Mouse (Mus musculus) neural tube, embryonic 11.5 days (tissue): Measurements from ENCODE around the gene Bsn. TPM values are rescaled to one million over a fixed set of nuclear protein-coding genes. Genes with fewer than 3 reads are reported as not detected.

Source experiments
- ATAC-seq: fragments of 200-750 bp; cut with Nextera tagmentation; 2 replicates; pipeline ENCODE4 v1.8.0; 2017; ENCODE audit warnings: moderate number of reproducible peaks, mild to moderate bottlenecking, moderate TSS enrichment, moderate library complexity; ENCODE audit not compliant: insufficient read depth, low FRiP score, low TSS enrichment
- DNase-seq: peaks from one replicate; pipeline ENCODE4 v3.0.0-alpha.2; 2015; ENCODE audit warnings: low spot score
- H3K27ac ChIP-seq: fragments of 300-500 bp; sonication (generic); 2 replicates; pipeline ENCODE4 v1.5.1; 2014; ENCODE audit warnings: low read depth, mild to moderate bottlenecking, low read length
- H3K27me3 ChIP-seq: fragments of 300-500 bp; sonication (generic); 2 replicates; pipeline ENCODE4 v1.6.1; 2014; ENCODE audit warnings: mild to moderate bottlenecking, low read length, mixed read lengths; ENCODE audit not compliant: control insufficient read depth, insufficient read depth
- H3K36me3 ChIP-seq: fragments of 300-500 bp; sonication (generic); 2 replicates; pipeline ENCODE4 v1.6.1; 2014; ENCODE audit warnings: mild to moderate bottlenecking, low read length, moderate library complexity, mixed read lengths; ENCODE audit not compliant: control insufficient read depth, insufficient read depth
- H3K4me1 ChIP-seq: fragments of 300-500 bp; sonication (generic); 2 replicates; pipeline ENCODE4 v1.6.1; 2014; ENCODE audit warnings: low read length, mixed read lengths; ENCODE audit not compliant: control insufficient read depth, insufficient read depth
- H3K4me2 ChIP-seq: fragments of 300-500 bp; sonication (generic); 2 replicates; pipeline ENCODE4 v1.6.1; 2014; ENCODE audit warnings: low read depth, mild to moderate bottlenecking, moderate library complexity
- H3K4me3 ChIP-seq: fragments of 300-500 bp; sonication (generic); 2 replicates; pipeline ENCODE4 v1.5.1; 2014; ENCODE audit warnings: low read depth, low read length
- H3K9ac ChIP-seq: fragments of 300-500 bp; sonication (generic); 2 replicates; pipeline ENCODE4 v1.6.1; 2014; ENCODE audit warnings: mild to moderate bottlenecking, low read length
- H3K9me3 ChIP-seq: fragments of 300-500 bp; sonication (generic); 2 replicates; pipeline ENCODE4 v1.6.1; 2016; ENCODE audit warnings: low read length; ENCODE audit not compliant: control insufficient read depth
- WGBS: fragments of 180-500 bp; shearing (Covaris S2); extraction: QIAGEN DNeasy Blood & Tissue Kit; methylation state at CpG from one replicate; pipeline ENCODE4 v1.1.7; 2014; 5-methylcytosine and 5-hydroxymethylcytosine counted together
- polyA plus RNA-seq: library from polyadenylated mRNA; unstranded; fragments of >200 nt; fragmentation: Nextera tagmentation; extraction: Ambion mirVana; gene quantifications from 2 replicates; pipeline ENCODE4 v1.2.1, GENCODE M21; 2014

The Bsn gene
- polyA plus RNA-seq, 1 experiment from 2014 or later: 4.3 TPM

- Histone ChIP-seq H3K4me3 (no peak overlapping the region), H3K36me3 (no peaks in the 10 kb centered on the region), H3K4me1 (no peaks in the 10 kb centered on the region), H3K27me3 (no peaks in the 10 kb centered on the region), H3K27ac (no peak overlapping the region), H3K9me3 (no peaks in the 10 kb centered on the region), H3K4me2 (no peak overlapping the region), H3K9ac (no peak overlapping the region)
- ATAC-seq: no peak
- DNase-seq: no peak
- 81% methylated on average over 5 of the region's 5 CpGs for WGBS
Measured at GRCm38 (mm10) chr9:108172777-108173350, 17.3 kb downstream of the Bsn start.

- 84% methylated on average over 10 of the region's 10 CpGs for WGBS
- H3K9ac ChIP-seq: no peak overlapping the region
- no peak overlapping the region for H3K27ac ChIP-seq
- ATAC-seq: no peak
- DNase-seq: no peak
- no peaks in the 10 kb centered on the region for H3K9me3 ChIP-seq
- H3K36me3 ChIP-seq: no peaks in the 10 kb centered on the region
- no peak overlapping the region for H3K4me3 ChIP-seq
- H3K4me1 ChIP-seq: no peaks in the 10 kb centered on the region
- no peak overlapping the region for H3K4me2 ChIP-seq
- H3K27me3 ChIP-seq: no peaks in the 10 kb centered on the region
Measured at GRCm38 (mm10) chr9:108169751-108170150, 20.4 kb downstream of the Bsn start.

- Histone ChIP-seq H3K36me3 (no peaks in the 10 kb centered on the region), H3K4me2 (no peak overlapping the region), H3K4me3 (no peak overlapping the region), H3K9me3 (no peaks in the 10 kb centered on the region), H3K4me1 (no peaks in the 10 kb centered on the region), H3K9ac (no peak overlapping the region), H3K27ac (no peak overlapping the region), H3K27me3 (no peaks in the 10 kb centered on the region)
- no peak for ATAC-seq
- no peak for DNase-seq
- 34% methylated on average over 8 of the region's 8 CpGs for WGBS
Measured at GRCm38 (mm10) chr9:108165143-108165542, 25.0 kb downstream of the Bsn start.

GRCm38 (mm10) chr9:108163646-108164284, 26.4 kb downstream of the Bsn start:
- H3K36me3 ChIP-seq: no peaks in the 10 kb centered on the region
- no peak overlapping the region for H3K4me3 ChIP-seq
- WGBS: 84% methylated on average over 16 of the region's 16 CpGs
- no peak overlapping the region for H3K4me2 ChIP-seq
- no peaks in the 10 kb centered on the region for H3K27me3 ChIP-seq
- H3K4me1 ChIP-seq: no peaks in the 10 kb centered on the region
- no peak overlapping the region for H3K27ac ChIP-seq
- H3K9me3 ChIP-seq: no peaks in the 10 kb centered on the region
- no peak overlapping the region for H3K9ac ChIP-seq
- no peak for ATAC-seq
- DNase-seq: no peak

- DNase-seq (no peak), ATAC-seq (no peak)
- no peaks in the 10 kb centered on the region for H3K9me3 ChIP-seq
- no peak overlapping the region for H3K4me3 ChIP-seq
- no peaks in the 10 kb centered on the region for H3K36me3 ChIP-seq
- H3K4me1 ChIP-seq: no peaks in the 10 kb centered on the region
- H3K27me3 ChIP-seq: no peaks in the 10 kb centered on the region
- no peak overlapping the region for H3K4me2 ChIP-seq
- 83% methylated on average over 7 of the region's 7 CpGs for WGBS
- no peak overlapping the region for H3K27ac ChIP-seq
- no peak overlapping the region for H3K9ac ChIP-seq
Measured at GRCm38 (mm10) chr9:108157891-108158290, 32.3 kb downstream of the Bsn start.

- no peak for ATAC-seq
- no peak overlapping the region for H3K4me2 ChIP-seq
- no peaks in the 10 kb centered on the region for H3K27me3 ChIP-seq
- H3K27ac ChIP-seq: no peak overlapping the region
- H3K36me3 ChIP-seq: no peaks in the 10 kb centered on the region
- H3K4me1 ChIP-seq: no peaks in the 10 kb centered on the region
- H3K9me3 ChIP-seq: no peaks in the 10 kb centered on the region
- H3K9ac ChIP-seq: no peak overlapping the region
- no peak overlapping the region for H3K4me3 ChIP-seq
- WGBS: 87% methylated on average over 6 of the region's 6 CpGs
- no peak for DNase-seq
Measured at GRCm38 (mm10) chr9:108157451-108157850, 32.7 kb downstream of the Bsn start.

- no peaks in the 10 kb centered on the region for H3K4me1 ChIP-seq
- 84% methylated on average over 5 of the region's 5 CpGs for WGBS
- H3K9me3 ChIP-seq: no peaks in the 10 kb centered on the region
- H3K4me3 ChIP-seq: no peak overlapping the region
- no peak overlapping the region for H3K4me2 ChIP-seq
- H3K9ac ChIP-seq: no peak overlapping the region
- H3K36me3 ChIP-seq: no peaks in the 10 kb centered on the region
- no peaks in the 10 kb centered on the region for H3K27me3 ChIP-seq
- DNase-seq (no peak), ATAC-seq (no peak)
- no peak overlapping the region for H3K27ac ChIP-seq
Measured at GRCm38 (mm10) chr9:108156786-108157185, 33.4 kb downstream of the Bsn start.

GRCm38 (mm10) chr9:108154814-108155213, 35.4 kb downstream of the Bsn start:
- Histone ChIP-seq H3K9me3 (no peaks in the 10 kb centered on the region), H3K4me3 (no peak overlapping the region), H3K36me3 (no peaks in the 10 kb centered on the region), H3K4me2 (no peak overlapping the region), H3K27ac (no peak overlapping the region), H3K4me1 (0 out of 2 replicates have a peak, but pooled peaks cover 1% of the 10 kb centered on the region), H3K9ac (no peak overlapping the region), H3K27me3 (no peaks in the 10 kb centered on the region)
- ATAC-seq (no peak), DNase-seq (no peak)
- WGBS: 92% methylated on average over 12 of the region's 12 CpGs
